Mouse (Mus musculus): ENCODE results near the gene Ssc4d.

The Ssc4d gene

DNA sequence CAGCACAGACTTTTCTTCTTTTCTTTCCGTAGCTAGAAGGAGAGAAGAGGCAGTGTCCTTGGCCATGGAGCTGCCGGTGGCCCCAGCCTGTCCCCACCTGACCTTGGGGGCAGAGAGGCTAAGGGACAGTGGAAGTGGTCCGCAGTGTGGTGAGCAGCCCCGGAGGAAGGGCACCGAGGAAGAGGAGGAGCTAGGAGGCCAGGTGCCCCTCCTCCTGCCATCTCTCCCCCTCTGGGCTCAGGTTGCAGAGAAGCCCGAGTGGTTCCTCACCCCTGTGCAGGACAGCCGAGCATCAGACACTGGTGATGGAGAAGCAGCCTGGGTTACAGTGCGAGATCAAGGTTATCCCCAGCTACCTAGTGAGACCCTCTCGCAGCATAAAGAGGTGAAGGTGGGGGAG, at the start of gene Ssc4d:
Gene Ssc4d, minus strand, starts transcription at position 167 of the 400 bp plus-strand sequence.
- DNase-seq (ENCODE audit: low spot score in 2 of 2) = no peak

DNA sequence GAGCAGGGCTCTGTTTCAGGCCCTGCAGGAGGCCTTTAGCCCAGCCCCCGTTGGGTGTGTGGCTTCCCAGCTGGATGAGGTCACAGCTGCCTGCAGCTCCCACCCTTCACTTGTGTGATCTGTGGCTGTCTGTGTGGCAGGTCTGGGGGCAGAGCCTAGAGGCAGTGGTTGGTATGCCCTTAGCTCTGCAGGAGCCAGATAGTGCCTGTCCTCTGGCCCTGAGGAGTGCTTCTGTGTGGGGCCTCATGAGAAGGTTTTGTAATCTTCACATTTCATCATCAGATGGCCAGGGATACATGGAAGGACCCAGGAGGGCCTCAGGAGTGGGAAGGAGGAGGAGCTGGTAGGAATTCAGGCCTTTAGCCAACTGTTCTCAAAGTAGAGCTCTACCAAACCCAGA, 45.6 kb upstream of the Ssc4d start:
- no peak for DNase-seq (ENCODE audit: low spot score in 2 of 2)

DNA sequence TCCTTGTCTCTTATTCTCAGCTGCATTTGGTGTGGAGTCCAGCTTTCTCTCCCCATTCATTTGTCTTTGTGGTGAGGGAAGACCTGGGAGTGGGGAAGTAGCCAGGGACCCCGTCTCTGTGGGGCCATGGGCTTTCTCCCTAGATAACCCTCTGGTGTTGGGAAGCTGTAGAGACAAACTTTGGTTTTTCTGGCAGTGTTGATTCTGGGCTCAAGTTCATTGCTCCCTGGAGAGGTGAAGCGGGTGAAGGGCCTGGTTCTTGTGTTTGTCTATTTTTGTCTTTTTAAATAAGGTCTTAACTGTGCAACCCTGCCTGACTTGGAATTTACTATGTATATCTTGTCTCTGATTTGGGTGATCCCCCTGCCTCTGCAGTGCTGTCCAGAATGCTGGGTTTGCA, 44.4 kb upstream of the Ssc4d start:
- no peak for DNase-seq (ENCODE audit: low spot score in 2 of 2)

DNA sequence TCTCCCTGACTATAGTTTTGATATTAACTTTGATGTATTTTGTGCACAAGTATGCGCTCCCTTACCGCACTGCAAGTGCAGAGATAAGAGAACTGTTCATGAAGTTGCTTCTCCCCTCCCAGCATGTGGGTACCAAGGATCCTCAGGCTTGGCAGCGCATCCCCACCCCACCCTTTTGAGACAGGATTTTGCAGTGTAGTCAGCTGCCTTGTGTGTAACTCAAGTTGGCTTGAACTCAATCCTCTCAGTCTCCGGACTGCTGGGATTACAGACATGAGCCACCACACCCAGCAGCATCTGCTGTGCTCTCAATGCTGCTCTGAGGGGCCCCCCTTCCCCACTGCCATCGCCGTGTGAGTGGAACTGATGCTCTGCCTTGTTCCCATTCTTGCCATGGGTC, 42.9 kb upstream of the Ssc4d start:
- DNase-seq (ENCODE audit: low spot score in 2 of 2) = no peak

DNA sequence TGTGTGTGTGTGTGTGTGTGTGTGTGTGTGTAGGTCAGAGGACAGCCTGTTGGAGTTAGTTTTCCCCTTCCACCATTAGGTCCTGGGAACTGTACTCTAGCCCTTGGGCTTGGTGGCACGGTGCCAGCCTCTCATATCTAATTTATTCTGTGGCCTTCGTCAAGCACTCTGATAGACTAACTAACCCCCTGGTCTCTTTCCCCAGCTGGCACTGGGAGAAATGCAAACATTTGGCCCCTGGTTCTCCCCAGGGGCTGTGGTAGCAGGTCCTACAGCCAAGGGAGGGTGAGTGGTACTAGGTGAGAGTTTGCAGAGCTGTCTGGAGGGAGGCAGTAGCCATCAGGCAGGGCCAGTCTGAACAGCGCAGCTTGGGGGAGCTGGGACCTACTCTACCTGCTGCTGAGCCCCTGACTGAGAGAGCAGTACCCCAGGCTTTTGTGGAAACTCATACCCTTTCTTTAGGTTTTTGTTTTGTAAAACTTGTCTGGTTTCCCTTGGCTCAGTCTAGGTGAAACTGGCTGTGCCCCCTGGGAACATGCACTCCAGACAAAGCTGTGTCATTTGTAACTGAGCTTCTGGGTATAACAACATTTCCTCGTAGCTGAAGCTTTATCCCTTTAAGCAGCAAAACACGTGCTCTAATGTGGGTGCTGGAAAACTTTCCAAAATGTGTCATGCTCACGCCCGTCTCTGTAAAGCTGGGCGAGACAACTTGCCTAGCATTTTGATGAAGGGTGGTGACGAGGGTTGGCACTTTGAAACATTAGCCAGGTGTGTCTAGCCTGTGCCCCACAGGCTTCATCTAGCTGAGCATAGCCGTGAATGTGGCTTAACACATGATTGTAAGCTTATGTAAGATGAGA, 41.9 kb upstream of the Ssc4d start:
- no peak for DNase-seq (ENCODE audit: low spot score in 2 of 2)

DNA sequence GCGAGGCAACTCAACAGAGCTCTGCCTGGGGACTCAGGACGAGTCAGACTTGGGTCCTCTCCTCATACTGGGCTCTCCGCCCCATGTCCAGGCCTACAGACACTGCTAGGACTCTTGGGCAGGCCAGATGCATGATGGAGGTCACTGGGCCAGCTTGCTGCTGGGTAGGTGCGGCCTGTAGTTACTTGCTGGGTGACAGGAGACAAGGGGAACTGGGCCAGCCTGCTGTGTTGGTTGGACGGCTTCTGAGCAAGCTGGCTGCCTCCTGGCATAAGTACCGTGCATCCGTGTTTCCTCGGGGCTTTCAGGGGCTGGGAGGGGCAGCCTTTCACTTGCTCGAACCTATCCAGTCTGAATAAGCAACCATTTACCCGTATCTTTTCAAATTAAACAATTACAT, 41.3 kb upstream of the Ssc4d start:
- no peak for DNase-seq (ENCODE audit: low spot score in 2 of 2)

DNA sequence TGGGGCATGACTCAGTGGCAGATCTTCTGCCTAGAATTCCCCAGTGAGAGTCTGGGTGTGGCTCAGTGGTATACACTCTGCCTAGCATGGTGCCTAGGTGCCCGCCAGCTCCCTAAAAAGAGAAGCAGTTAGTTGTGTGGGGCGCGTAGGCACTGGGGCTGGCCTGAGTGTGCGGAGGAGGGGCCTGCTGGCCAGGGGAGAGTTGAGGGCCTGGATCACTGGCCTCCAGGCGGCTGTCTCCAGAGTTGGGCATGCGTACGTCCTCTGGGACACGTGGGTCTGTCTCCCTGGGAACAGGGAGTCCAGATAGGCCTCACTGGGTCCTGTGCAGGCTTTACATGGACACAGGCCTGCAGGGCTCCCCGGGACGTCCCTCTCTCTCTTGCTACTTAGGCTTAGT, 40.5 kb upstream of the Ssc4d start:
- no peak for DNase-seq (ENCODE audit: low spot score in 2 of 2)

DNA sequence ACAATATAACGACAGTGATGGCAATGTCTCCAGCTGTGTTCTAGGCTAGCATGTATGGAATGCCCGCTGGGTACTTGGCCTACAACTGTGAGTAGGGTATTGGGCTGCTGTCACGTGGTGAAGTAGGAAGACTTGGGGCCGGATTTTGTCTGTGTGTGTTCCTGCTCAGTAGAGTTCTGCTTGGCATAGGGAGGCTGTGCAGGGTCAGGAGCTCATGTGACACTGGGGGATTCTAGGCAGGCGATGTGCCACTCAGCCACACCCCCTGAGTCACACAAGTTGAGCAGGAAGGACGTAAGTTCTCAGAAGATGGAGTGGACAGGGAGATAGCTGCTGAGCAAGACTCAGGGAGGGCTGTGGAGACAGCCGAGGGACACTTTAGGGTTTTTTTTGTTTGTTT, 33.4 kb upstream of the Ssc4d start:
- DNase-seq (ENCODE audit: low spot score in 2 of 2) = no peak

DNA sequence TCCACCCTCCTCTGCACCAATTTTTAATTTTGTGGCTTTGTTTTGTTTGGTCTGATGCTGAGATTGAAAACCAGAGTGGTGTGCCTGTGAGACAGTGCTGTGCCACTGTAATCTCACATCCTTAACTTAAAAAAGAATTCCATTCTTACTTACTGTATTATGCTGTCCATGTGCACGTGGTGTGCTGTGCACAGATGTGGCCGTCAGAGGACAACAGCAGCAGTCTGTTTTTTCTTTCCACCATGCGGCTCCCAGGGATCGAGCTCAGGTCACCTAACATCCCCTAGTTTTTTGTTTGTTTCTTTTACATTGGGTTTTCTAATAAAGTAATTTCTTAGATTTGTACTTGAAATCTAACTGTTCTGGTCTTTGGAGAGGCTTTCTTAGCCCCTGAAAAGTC, 30.2 kb upstream of the Ssc4d start:
- DNase-seq (ENCODE audit: low spot score in 2 of 2) = no peak

DNA sequence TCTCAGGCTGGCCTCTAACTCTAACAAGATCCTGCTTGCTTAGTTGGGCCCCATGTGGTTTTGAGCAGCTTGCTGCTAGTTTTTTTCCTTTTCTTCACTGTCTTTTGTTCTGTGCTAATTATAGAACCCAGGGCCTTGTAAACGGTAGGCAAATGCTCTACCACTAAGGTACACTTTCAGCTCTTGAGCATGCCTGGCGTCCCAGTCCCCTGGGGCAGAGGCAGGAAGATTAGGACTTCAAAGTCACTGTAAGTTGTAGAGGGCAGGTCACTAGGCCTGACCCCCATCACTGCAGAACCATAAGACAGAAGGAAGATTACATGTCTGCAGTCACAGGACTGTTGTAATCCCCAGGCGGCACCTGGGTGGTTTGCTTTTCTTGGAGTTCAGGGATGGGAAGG, 28.4 kb upstream of the Ssc4d start:
- no peak for DNase-seq (ENCODE audit: low spot score in 2 of 2)

DNA sequence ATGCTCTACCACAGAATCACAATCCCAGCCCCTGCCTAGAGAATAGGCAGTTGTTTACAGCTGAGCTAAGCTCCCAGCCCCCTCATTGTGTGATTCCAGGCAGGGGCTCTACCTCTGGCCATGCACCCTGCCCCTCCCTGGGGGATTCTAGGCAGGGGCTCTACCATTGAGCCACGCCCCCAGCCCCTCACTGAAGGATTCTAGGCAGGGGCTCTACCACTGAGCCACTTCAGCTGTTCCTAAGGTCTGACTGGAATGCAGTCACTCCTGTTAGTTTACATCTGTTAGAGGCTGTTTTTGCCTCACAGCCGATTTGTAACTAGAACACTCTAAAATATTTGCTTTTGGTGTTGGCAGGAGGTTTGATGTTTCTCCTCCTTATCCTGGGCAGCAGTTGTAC, 28.0 kb upstream of the Ssc4d start:
- no peak for DNase-seq (ENCODE audit: low spot score in 2 of 2)

DNA sequence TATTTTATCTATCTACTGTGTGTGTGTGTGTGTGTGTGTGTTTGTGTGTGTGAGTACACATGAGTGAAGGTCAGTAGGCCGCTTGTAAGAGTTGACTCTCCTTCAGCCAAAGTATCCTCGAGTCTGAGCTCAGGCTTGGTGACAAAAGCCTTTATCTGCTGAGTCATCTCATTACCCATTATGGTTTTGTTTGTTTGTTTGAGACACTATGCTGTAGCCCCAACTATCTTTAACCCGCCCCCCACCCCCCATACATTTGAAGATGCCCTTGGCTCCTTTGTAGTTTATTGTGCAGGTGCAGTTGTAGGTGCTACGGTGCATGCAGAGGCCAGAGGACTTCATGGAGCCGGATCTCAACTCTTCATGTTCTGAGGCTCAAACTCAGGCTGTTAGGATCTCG, 26.9 kb upstream of the Ssc4d start:
- no peak for DNase-seq (ENCODE audit: low spot score in 2 of 2)

DNA sequence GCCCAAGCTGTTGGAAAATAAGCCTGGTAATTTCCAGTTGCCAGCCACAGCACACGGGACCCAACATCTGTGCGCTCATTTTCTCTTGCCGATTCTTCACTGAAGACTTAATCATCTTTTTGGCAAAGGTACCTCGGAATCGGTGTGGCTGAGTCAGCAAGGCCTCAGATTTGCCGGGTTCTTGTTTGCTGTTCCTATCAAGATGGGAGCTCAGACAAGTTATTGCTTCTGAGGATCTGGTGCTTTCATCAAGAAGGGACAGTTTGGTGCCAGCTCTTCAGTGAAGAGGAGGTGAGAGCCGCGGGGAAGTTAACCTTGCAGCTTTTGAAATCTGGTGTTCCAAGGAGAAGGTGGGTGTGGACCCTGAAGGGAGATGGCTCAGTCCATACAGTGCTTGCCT, 21.8 kb upstream of the Ssc4d start:
- DNase-seq (ENCODE audit: low spot score in 2 of 2) = no peak

DNA sequence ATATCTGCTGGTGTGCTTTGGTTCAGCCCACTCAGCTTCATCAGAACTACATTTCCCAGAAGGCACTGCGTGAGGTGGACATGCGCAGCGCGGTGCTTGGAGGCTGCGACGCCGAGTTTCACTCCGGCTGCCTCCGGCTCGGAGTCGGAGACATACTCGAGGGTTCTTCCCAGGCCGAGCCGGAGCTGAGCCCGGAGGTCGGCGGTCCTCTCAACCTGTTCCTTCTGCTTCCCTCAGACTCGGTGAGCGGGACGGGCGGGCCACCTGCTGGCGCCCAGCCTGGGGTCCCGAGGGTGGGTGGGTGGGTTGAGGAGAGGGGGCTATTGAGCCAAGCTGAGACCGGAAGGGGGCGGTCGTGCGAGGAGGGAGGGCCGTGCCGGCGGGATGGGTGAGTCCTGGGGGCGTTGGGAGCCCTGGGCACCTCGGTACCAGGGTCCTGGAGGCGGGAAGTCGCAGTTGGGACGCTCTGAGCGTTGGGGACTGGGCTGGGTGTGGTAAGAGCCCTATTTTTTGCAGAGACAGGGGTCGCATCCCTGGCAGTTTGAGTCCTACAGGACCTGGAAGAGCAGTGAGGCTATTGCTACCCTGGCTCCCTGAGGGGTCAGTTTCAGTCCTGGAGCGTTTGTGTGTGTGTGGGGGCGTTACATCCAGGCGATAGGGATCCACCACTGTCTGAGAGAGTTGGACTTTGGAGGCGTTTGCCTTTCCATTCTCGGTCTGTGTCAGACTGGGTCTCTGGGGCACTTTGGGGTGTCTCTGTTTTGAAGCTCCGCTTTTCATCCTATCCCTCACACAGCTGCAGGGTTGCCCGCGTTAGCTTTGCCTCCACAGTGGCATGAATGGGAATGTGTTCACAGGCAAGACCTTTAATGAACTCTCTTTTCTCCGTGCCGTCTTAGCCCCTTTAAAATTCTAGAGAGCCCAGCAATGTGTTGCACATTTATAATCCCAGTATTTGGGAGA, 20.7 kb upstream of the Ssc4d start, which contains the start of gene Dtx2:
Gene Dtx2, plus strand, starts transcription at position 76 of the 963 bp plus-strand sequence.
- DNase-seq (ENCODE audit: low spot score in 2 of 2) = peak; percentile 84 to 86

DNA sequence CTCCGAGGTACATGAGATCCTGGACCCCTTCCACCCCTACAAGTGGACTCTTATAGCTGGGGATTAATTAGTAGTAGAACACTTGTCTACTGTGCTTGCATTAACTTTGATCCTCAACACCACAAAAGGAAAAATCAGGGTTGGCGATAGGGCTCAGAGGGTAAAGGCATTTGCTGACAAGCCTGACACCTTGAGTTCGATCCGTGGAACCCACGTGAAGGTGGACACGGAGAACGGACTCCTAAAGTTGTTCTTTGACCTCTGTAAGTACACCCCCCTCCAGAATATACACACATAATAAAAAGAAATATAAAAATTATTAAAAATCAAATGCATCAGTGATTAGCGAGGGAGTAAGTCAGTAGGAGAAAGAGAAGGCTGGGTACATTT, 20.0 kb upstream of the Ssc4d start:
- DNase-seq (ENCODE audit: low spot score in 2 of 2) = no peak

DNA sequence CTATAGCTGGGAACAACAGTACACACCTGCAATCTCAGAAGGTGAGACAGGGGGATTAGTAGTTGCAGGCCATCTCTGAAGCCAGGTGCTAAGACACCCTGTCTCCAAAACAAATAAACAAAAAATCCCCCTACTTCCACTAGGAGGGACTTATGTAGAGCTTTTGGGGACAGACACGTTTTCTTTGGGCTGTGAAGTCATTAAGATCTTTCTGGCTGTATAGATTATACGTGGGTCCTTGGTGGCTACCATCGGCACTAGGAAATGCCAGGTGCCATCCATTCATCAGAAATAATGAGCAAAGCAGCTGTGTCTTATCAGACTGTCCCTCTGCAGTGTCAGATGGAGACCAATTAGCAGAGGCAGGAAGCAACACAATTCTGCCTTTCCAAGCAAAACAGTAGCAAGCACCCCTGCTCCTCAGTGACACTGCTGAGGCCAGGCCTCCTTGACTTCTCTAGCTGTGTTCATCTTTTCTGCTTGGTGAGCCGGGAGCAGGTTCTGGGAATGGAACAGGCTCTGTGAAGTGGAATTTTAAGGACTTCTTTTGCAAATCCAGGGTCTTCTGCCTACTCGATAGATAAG, 19.1 kb upstream of the Ssc4d start:
- DNase-seq (ENCODE audit: low spot score in 2 of 2) = no peak

DNA sequence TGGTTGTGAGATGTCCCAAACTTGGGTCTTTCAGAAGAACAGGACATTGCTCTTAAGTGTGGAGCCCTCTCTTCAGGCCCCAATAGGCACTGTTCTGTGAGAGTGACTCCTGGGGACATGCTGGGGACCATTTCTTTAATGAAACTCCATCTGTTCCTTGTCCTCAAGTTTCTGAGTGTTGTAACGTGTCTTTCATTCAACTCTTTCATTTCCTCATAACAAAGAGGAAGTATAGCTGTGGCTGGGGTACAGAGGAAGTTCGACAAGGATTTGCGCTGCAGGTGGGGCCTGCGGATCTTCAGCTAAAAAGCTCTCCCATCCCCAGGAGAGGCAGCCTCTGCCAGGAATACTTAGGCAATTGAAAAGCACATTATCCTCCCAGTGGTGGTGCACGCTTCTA, 16.3 kb upstream of the Ssc4d start:
- DNase-seq (ENCODE audit: low spot score in 2 of 2) = peak in 1 of 2 experiments; percentile 32

DNA sequence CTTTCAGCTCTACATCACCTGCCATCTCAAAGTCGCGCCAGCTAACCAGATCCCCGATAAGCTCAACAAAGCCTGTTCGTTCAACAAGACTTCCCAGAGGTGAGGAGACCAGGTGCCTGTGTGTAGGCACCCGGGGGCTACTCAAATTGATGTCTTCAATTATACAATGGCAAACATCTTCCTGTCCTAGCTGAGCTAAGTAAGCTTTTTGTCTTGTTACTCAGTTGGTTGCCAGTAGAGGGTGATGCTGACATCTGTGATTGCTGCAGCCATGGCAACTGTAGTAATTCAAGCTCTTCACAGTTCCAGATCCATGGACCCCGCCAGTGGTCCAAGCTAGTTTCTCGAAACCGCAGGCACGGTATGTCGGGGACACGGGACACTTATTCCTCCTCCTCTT, 12.9 kb upstream of the Ssc4d start:
- DNase-seq (ENCODE audit: low spot score in 2 of 2) = no peak

DNA sequence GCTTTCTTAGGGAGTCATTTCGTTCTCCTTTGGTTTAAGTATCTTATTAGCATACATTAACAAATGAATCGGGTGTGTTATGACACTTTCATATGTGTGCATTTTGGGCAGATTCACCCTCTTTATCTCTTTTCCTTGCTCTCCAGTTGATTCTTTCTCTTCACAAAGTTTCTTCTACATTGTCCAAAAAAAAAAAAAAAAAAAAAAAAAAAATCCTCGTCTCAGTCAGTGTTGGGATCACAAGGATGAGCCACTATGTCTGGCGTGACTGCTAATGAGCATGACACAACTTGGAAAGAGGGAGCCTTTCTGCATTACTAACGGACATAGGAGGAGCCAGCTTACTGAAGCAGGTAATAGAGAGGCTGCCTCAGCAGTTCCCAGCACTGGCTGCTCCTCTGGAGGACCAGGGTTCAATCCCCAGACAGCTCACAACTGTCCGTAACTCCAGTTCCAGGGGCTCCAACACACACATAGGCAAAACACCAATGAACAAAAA, 10.3 kb upstream of the Ssc4d start:
- DNase-seq (ENCODE audit: low spot score in 2 of 2) = no peak

DNA sequence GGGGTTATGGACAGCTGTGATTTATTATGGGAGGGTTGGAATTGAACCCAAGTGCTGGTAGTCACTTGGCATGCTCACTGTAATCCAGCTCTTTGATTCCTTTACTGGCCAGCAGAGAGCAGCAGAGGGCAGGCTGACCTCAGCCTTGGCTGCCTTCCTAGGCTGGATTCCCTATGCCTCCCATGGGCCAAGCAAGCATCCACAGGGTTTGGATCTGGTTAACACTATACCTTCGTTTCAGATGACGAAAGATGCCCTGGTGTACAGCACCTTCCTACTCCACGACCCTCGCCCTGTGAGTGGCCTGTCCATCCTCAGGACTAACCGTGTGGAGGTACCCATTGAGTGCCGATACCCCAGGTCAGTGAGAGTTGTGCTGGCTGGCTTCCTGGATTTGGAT, 8.1 kb upstream of the Ssc4d start:
- peak in 1 of 2 experiments; percentile 25 for DNase-seq (ENCODE audit: low spot score in 2 of 2)

DNA sequence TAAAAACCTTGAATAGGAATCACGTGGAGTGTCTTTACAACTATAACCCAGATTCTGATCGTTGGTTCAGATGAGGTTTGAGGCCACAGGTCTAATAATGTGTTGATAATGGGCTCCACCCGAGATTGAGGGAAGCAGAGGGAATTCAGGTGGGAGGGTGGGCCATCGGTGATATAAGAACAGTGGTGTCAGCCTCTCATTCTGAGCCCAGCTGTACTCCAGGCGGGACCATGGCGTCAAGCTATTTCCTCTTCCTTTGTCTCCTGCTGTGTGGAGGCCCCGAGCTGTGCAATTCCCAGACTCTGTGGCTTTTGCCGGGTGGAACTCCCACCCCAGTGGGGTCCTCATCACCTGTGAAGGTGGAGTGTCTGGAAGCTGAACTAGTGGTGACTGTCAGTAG, 5.6 kb upstream of the Ssc4d start, which contains the start of gene Zp3:
Gene Zp3, plus strand, starts transcription at position 196 of the 400 bp plus-strand sequence.
- DNase-seq (ENCODE audit: low spot score in 2 of 2) = no peak

DNA sequence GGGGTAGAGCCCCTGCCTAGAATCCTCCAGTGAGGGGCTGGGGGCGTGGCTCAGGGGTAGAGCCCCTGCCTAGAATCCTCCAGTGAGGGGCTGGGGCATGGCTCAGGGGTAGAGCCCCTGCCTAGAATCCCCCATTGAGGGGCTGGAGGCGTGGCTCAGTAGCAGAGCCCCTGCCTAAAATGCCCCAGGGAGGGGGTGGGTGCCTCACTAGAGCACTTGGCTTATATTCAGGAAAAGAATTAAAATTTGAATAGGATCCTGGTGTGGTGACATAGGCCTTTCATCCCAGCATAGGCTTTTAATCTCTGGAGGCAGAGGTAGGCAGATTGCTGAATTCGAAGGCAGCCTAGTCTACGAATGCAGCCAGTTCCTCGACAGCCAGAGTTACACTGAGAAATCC, 5.0 kb upstream of the Ssc4d start:
- DNase-seq (ENCODE audit: low spot score in 2 of 2) = no peak
